Mouse (Mus musculus) right cerebral cortex, adult 2 months (tissue): Measurements from ENCODE around the gene Olfr239.
"Not testable (repeated sequence)": the region's sequence is repeated elsewhere in the genome, so short reads cannot be mapped to it uniquely, and the experiment has no call there.

Experiments used
- DNase-seq, 2 experiments: peaks; one replicate each; pipeline ENCODE4 v3.0.0; 2021 to 2022; ENCODE audit warnings: low spot score in 2 of 2

Olfr239 gene

GRCm38 (mm10) chr17:33191002-33191401 is at the start of gene Olfr239:
Gene Olfr239, plus strand, starts transcription at chr17:33191302.
- not testable (repeated sequence) for DNase-seq

GRCm38 (mm10) chr17:33168147-33168546 is 23.0 kb upstream of the Olfr239 start, which contains the start of gene Olfr55:
Gene Olfr55, plus strand, starts transcription at chr17:33168447.
- not testable (repeated sequence) for DNase-seq

- no peak for DNase-seq
Measured at GRCm38 (mm10) chr17:33221590-33221989, 30.5 kb downstream of the Olfr239 start, which contains the start of gene Olfr1564. Gene Olfr1564, minus strand, starts transcription at chr17:33221690.

GRCm38 (mm10) chr17:33236646-33237045 is 45.5 kb downstream of the Olfr239 start:
- not testable (repeated sequence) for DNase-seq
